Mouse (Mus musculus) myocyte (in vitro differentiated cells): ENCODE measurements at regions not wholly inside any gene's neighbourhood (a gene's known extent, or its start where the extent isn't known, plus 50 kb on each side); places are given as distances from the start of the nearest gene placed in this dataset.

Experiments used
- MAX ChIP-seq: IDR thresholded peaks from one replicate; pipeline ENCODE4 v1.6.1; 2011; ENCODE audit warnings: low read depth, mild to moderate bottlenecking, control low read depth
- MYOG ChIP-seq, 3 experiments: IDR thresholded peaks; one replicate each; pipeline ENCODE4 v1.6.1; 2011; ENCODE audit warnings: control low read depth in 2 of 3, low read depth in 2 of 3, mild to moderate bottlenecking in 2 of 3; ENCODE audit not compliant: insufficient read length in 2 of 3, control insufficient read depth in 1 of 3, insufficient read depth in 1 of 3
- POLR2A ChIP-seq: IDR thresholded peaks from one replicate; pipeline ENCODE4 v1.6.1; 2011; ENCODE audit warnings: low read depth, mild to moderate bottlenecking, control low read depth, moderate library complexity; ENCODE audit not compliant: insufficient read length
- POLR2AphosphoS2 ChIP-seq: IDR thresholded peaks from one replicate; pipeline ENCODE4 v1.6.1; 2011; ENCODE audit warnings: low read depth, control low read depth; ENCODE audit not compliant: insufficient read length
- REST ChIP-seq: IDR thresholded peaks from one replicate; pipeline ENCODE4 v1.6.1; 2011; ENCODE audit warnings: mild to moderate bottlenecking, control low read depth, moderate library complexity; ENCODE audit not compliant: insufficient read depth, insufficient read length

GRCm38 (mm10) chr6:52473042-52473589 lies 159.8 kb downstream of the Evx1 start:
- no peak for TF ChIP-seq POLR2AphosphoS2
- TF ChIP-seq MAX: no peak
- no peak for TF ChIP-seq POLR2A
- no peak for TF ChIP-seq REST
- TF ChIP-seq MYOG (IDR thresholded peaks at IDR 0.05; ENCODE audit: control insufficient read depth in 1 of 3, insufficient read depth in 1 of 3, insufficient read length in 2 of 3, low read depth in 2 of 3): no peak
